Mouse (Mus musculus): ENCODE results near the gene Lrig2.
A peak's percentile ranks its signal among the peaks of the same experiment; 100 is the strongest.

Gene Lrig2

GRCm38 (mm10) chr3:104511538-104512423 lies at the start of gene Lrig2:
Gene Lrig2 (minus strand): TSS chr3:104511918.
- peak; percentile 100 for DNase-seq (ENCODE audit: low spot score)

GRCm38 (mm10) chr3:104556624-104557023 lies 44.9 kb upstream of the Lrig2 start:
- no peak for DNase-seq (ENCODE audit: low spot score)

- DNase-seq (ENCODE audit: low spot score) = no peak
Measured at GRCm38 (mm10) chr3:104550594-104550993, 38.9 kb upstream of the Lrig2 start.

- no peak for DNase-seq (ENCODE audit: low spot score)
Measured at GRCm38 (mm10) chr3:104548367-104549087, 36.8 kb upstream of the Lrig2 start.

- DNase-seq (ENCODE audit: low spot score) = no peak
Measured at GRCm38 (mm10) chr3:104543825-104544224, 32.1 kb upstream of the Lrig2 start.

- DNase-seq (ENCODE audit: low spot score) = no peak
Measured at GRCm38 (mm10) chr3:104542065-104542429, 30.3 kb upstream of the Lrig2 start.

- peak; percentile 77 for DNase-seq (ENCODE audit: low spot score)
Measured at GRCm38 (mm10) chr3:104541139-104542064, 29.7 kb upstream of the Lrig2 start.

GRCm38 (mm10) chr3:104540480-104541138 lies 28.9 kb upstream of the Lrig2 start:
- DNase-seq (ENCODE audit: low spot score) = peak; percentile 94

GRCm38 (mm10) chr3:104533223-104533622 lies 21.5 kb upstream of the Lrig2 start:
- peak; percentile 67 for DNase-seq (ENCODE audit: low spot score)

GRCm38 (mm10) chr3:104526115-104526882 lies 14.6 kb upstream of the Lrig2 start:
- DNase-seq (ENCODE audit: low spot score) = no peak

GRCm38 (mm10) chr3:104525516-104525915 lies 13.8 kb upstream of the Lrig2 start:
- DNase-seq (ENCODE audit: low spot score) = peak; percentile 74

GRCm38 (mm10) chr3:104525029-104525428 lies 13.3 kb upstream of the Lrig2 start:
- DNase-seq (ENCODE audit: low spot score) = no peak

GRCm38 (mm10) chr3:104523333-104523871 lies 11.7 kb upstream of the Lrig2 start:
- DNase-seq (ENCODE audit: low spot score) = peak; percentile 85

- DNase-seq (ENCODE audit: low spot score) = peak; percentile 74
Measured at GRCm38 (mm10) chr3:104521341-104521924, 9.7 kb upstream of the Lrig2 start.

- peak; percentile 47 for DNase-seq (ENCODE audit: low spot score)
Measured at GRCm38 (mm10) chr3:104520471-104520870, 8.8 kb upstream of the Lrig2 start.

- no peak for DNase-seq (ENCODE audit: low spot score)
Measured at GRCm38 (mm10) chr3:104518931-104519330, 7.2 kb upstream of the Lrig2 start.

- no peak for DNase-seq (ENCODE audit: low spot score)
Measured at GRCm38 (mm10) chr3:104518411-104518810, 6.7 kb upstream of the Lrig2 start.

GRCm38 (mm10) chr3:104517161-104517560 lies 5.4 kb upstream of the Lrig2 start:
- DNase-seq (ENCODE audit: low spot score) = no peak

GRCm38 (mm10) chr3:104514510-104514909 lies 2.8 kb upstream of the Lrig2 start:
- DNase-seq (ENCODE audit: low spot score) = no peak

- no peak for DNase-seq (ENCODE audit: low spot score)
Measured at GRCm38 (mm10) chr3:104512424-104512748, 668 bp upstream of the Lrig2 start.
